Mouse (Mus musculus): ENCODE results near the gene Kif26a.

Gene Kif26a

DNA sequence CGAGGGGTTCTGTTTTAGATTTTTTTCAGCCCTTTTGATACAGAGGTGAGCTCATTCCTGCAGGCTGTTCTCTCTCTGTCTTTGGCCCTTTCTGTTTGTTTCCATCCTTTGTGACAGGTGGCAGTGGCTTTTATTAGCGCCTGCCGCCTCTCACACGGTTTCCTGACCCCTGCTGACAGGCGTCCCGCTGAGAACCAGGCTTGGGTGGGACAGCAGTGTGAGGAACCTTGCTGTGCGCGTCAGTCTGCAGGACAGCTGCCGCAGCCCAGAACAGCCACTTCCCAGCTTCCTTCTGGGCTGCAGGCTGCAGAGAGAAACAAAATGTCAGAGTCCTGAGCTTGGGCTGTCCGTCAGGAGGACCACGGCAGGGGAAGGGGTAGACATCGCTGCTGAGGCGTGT lies 49.0 kb downstream of the Kif26a start:
- in situ Hi-C loops (cut with MboI; ENCODE audit: low pct_unique_long_range_greater_than_20kb in 1 of 2, low sequenced_read_pairs in 2 of 2, unreplicated experiment in 1 of 2), result no loop called here

DNA sequence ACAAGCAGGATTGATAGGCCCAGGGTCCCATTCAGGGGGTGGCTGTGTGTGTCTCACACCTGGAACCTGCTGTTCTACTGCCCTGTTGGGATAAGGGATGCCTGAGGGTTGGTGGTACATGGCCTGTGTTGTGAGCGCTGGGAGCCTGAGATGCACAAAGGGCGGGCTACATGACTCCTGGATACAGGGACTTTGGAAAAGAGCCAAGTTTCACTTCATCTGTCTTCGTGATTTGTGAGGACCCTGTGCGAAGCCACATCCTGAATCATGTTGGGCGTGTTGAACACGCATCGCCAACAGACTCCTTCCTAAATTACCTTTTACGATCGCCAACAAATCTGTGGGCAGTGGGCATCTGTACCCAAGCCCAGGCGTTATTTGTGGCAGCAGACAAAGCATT lies 50.6 kb downstream of the Kif26a start:
- in situ Hi-C loops (cut with MboI; ENCODE audit: low pct_unique_long_range_greater_than_20kb in 1 of 2, low sequenced_read_pairs in 2 of 2, unreplicated experiment in 1 of 2), result no loop called here

DNA sequence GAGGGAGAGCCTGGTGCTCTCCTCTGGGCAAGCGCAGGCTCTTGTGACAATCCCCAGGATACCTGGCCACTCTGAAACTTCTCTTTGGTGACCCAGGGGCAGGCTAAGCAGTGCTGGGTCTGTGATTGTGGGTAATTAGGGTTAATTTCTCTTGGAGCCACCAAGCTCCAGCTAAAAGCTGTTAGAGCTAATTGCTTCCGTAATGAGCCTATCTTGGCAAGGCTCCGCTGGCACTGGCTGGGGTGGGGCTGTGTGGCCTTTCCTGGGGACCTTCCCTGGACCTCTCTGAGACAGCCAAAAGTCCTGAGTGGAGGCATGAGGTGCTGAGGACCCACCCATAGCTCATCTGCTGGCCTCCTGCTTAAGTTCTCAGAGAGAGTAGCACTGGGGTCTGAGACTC lies 53.4 kb downstream of the Kif26a start:
- in situ Hi-C loops (cut with MboI; ENCODE audit: low pct_unique_long_range_greater_than_20kb in 1 of 2, low sequenced_read_pairs in 2 of 2, unreplicated experiment in 1 of 2), result no loop called here

DNA sequence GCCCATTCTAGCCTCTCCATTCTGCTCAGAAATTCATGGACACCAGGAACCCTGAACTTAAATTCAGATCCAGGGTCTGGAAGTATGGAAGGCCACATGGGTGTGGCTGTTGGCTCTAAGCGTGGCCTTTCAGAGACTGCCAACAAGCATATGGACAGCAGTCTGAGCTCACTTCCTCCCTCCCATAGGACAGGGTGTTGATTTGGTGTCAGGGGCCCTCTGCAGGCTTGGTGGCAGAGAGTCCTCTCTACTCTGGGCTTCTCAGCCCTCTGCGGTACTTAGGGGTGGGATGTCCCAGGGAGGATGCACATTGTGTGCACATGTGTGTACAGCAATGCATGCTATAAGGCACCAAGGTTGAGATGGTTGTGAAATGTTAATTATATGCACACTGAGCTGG lies 54.0 kb downstream of the Kif26a start:
- in situ Hi-C loops (cut with MboI; ENCODE audit: low pct_unique_long_range_greater_than_20kb in 1 of 2, low sequenced_read_pairs in 2 of 2, unreplicated experiment in 1 of 2), result no loop called here

DNA sequence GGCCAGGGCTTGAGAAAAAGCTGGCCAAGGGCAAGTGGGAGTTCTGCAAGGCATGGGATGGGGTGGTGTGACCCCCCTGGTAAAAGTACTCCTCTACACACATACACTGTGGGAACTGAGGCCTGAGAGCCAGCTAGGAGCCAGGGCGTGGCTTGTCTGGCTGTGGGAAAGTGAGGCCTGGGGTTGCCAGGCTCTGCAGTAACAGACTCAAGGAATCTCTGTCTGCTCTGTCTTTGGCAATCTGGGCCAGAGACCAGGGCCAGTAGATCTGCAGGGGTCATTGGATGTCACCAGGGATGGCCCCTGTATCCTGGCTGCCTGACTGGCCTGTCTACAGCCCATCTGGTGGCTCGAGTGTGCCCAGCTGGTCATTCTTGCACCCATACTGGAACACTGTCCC lies 61.2 kb downstream of the Kif26a start:
- in situ Hi-C loops (cut with MboI; ENCODE audit: low pct_unique_long_range_greater_than_20kb in 1 of 2, low sequenced_read_pairs in 2 of 2, unreplicated experiment in 1 of 2), result no loop called here

DNA sequence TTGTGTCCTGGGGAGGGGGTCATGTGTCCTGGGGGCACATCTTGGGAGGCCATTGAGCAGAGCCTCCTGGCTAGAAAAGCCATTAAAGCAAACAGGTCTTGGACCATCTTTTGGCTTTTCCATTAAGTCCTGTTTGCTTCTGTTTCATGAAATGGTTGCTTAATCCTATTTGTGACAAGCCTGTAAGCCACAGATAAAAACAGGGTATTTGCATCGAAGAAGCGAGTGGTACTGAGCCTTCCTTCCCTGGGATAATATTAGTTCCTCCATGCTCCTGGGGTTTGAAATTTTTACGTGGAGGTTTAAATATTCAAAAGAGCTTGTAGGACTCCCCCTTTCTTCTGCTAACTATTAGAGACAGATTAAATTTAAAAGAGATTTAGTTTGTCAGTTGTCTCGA lies 61.7 kb downstream of the Kif26a start:
- in situ Hi-C loops (cut with MboI; ENCODE audit: low pct_unique_long_range_greater_than_20kb in 1 of 2, low sequenced_read_pairs in 2 of 2, unreplicated experiment in 1 of 2), result no loop called here

DNA sequence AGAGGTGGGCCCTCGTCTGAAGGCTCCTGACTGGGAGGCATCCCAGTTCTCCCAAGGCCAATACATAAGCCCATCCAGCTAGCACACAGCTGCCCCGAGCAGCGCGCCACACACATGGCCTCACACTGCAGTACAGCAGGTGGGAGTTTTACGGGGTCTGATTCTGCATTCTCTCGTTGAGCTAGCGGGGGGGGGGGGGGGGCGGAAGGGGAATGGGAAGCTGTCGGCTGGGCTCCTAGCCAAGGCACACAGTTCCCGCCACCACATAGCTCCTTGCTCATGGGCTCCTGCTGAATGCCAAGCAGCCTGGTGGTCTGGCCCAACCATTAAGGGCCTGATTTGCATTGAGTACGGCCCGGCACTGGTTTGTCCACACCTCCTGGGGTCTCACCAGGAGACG lies 64.6 kb downstream of the Kif26a start:
- in situ Hi-C loops (cut with MboI; ENCODE audit: low pct_unique_long_range_greater_than_20kb in 1 of 2, low sequenced_read_pairs in 2 of 2, unreplicated experiment in 1 of 2), result no loop called here

DNA sequence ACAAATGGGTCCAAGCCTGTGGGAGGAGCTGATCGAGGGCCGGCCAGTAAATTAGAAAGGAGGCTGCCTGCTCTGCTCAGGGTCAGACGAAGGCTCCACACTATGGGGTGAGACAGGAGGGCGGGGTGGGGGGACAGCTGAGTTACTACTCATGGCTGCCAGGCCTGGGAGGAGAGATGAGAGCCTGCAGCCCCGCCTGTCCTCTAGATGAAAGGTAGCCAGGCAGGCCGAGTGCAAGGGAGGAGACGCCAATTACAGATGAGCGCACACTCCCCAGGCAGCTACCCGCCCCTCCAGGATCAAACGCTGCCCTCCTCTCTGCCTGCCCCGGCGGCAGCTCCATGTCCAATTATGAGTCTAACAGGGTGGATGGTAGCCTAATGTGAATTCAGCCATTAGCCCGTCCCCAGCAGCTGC lies 68.4 kb downstream of the Kif26a start:
- in situ Hi-C loops (cut with MboI; ENCODE audit: low pct_unique_long_range_greater_than_20kb in 1 of 2, low sequenced_read_pairs in 2 of 2, unreplicated experiment in 1 of 2), result no loop called here

DNA sequence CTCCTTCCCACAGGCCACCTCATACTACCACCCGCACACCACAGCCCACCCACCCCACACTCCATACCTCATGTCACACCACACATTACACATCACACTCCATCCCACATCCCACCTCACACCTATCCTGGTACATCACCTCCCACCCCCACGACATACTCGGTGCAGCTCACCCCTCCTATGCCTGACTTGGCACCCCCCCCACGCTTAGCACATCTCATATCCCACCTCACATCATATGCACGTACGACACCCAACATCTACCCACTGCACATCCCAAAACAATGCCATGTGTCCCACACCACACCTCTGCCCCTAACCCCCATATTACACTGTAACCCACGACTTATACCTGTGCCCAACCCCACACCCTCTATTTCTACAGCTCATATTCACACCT lies 69.5 kb downstream of the Kif26a start:
- in situ Hi-C loops (cut with MboI; ENCODE audit: low pct_unique_long_range_greater_than_20kb in 1 of 2, low sequenced_read_pairs in 2 of 2, unreplicated experiment in 1 of 2), result no loop called here

DNA sequence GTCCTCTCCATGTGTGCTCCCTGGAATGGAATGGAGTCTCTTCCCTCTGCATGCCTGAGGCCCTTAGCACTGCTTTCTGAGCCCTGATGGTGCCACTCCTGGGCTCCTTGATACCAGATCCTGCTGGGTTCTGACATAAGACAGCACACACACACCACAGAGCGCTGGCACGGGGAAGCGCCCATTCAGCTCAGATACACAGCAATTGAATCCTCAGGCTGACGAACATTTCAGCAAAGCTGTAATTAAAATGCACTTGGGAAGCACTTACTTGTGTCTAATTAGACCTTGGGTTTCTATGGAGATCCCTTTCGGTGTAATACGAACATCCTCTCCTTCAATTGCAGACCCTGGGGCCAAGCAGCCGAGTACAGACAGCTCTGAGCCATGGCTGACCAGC lies 71.0 kb downstream of the Kif26a start:
- in situ Hi-C loops (cut with MboI; ENCODE audit: low pct_unique_long_range_greater_than_20kb in 1 of 2, low sequenced_read_pairs in 2 of 2, unreplicated experiment in 1 of 2), result no loop called here

DNA sequence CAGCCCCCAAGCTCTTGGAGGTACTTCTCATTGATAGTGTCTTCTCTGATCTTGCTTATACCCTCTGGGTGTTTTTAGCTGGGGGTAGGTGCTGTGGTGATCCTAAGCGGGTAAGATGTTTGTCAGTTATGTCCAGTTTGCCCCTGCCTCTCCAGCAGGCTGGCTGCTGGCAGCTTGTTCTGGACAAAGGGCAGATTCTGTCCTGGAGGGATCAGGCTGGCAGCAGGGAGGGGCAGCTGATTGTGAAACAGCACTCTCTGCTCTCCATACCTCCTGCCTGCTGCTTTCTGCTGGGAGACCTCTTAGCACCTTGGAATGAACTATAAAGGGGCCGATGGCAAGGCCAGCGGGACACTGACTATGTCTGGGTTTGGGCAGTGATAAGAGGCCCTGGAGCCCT lies 71.7 kb downstream of the Kif26a start:
- in situ Hi-C loops (cut with MboI; ENCODE audit: low pct_unique_long_range_greater_than_20kb in 1 of 2, low sequenced_read_pairs in 2 of 2, unreplicated experiment in 1 of 2), result no loop called here

DNA sequence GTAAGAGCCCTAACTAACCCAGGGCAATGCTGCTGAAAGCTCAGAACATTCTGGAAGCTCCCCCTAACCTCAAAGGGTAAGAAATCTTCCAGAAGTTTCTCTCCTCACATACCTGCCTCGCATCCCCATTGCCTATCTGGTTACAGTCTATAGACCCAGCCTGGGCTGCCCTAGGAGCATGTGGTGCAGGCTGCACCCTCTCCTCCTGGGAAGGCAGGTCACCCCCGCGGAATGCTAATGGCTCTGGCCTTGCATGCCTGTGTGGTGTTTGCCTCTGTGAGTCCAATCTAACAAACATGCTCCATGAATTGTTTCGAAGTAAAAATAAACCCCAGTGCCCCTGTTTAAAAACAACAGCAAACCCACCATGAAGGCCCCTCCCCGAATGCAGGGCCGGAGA lies 75.3 kb downstream of the Kif26a start:
- in situ Hi-C loops (cut with MboI; ENCODE audit: low pct_unique_long_range_greater_than_20kb in 1 of 2, low sequenced_read_pairs in 2 of 2, unreplicated experiment in 1 of 2), result no loop called here

DNA sequence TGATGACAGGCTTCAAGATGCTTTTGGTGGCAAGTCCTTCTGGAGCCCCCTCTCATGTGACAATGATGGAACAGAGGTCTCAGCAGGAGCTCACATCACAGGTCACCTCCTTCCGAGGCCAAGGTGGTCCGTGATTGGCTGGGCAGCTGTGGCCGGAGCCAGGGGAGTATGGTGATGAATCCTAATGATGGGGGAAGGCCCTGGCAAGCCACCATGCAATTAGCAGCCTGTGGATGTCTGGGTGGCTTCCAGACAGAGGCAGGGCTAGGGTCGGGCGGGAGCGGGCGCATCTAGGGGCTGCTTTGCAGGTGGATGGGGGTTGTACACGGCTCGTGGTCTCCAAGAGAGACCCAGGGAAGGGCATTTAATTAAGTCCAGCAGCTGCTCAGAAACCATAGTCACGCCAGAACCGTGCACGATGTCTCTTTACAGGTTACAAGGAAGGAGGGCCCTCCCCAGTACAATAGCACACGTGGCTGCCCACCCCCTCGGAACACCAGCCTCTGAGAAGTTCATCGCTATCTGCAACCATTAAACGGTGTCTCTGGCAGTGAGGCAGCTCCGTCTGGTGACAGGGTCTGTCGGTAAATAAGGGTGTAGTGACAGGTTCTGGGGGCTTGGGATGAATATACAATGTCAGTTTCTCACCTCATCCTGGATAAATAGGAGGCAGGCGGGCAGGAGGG lies 75.9 kb downstream of the Kif26a start:
- in situ Hi-C loops (cut with MboI; ENCODE audit: low pct_unique_long_range_greater_than_20kb in 1 of 2, low sequenced_read_pairs in 2 of 2, unreplicated experiment in 1 of 2), result no loop called here

DNA sequence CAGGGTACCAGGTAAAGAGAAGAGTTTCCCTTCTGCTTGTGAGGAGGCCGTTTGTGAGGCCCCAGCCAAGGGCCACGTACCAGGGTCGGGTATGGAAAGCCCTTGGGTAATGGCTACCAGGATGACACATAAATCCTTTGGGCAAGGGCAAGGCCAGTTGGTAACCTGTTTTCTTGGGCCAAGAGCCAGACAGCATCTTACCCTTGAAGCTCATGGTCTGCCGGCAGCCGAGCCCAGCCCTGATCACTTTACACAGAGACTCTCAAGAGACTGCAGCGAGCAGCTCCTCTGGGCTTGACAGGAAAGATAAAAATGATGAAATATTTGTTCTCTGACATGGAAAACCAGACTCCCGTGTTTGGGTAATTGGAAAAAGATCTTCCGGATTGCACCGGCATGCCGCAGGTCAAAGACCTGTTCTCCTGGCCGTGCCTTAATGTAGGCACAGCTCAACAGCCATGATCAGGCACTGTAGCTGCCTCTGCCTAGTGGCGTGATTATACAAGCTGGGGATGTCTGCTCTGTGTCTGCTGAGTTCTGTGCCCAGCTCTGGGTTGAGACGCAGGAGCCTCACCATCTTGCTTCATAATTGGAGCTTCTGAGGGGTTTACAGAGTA lies 77.8 kb downstream of the Kif26a start:
- in situ Hi-C loops (cut with MboI; ENCODE audit: low pct_unique_long_range_greater_than_20kb in 1 of 2, low sequenced_read_pairs in 2 of 2, unreplicated experiment in 1 of 2), result no loop called here

DNA sequence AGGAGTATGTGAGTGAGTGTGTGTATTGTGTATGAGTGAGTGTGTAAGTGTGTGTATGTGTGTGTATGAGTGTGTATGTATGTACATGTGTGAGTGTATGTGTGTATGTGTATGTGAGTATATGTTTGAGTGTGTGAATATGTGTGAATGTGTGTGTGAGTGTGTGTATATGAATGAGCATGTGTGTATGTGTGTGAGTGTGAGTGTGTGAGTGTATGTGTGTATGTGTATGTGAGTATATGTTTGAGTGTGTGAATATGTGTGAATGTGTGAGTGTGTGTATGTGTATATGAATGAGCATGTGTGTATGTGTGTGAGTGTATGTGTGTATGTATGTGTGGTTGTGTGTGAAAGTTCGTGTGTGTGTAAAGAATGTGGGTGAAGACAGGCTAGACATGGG lies 80.2 kb downstream of the Kif26a start:
- in situ Hi-C loops (cut with MboI; ENCODE audit: low pct_unique_long_range_greater_than_20kb in 1 of 2, low sequenced_read_pairs in 2 of 2, unreplicated experiment in 1 of 2), result no loop called here

DNA sequence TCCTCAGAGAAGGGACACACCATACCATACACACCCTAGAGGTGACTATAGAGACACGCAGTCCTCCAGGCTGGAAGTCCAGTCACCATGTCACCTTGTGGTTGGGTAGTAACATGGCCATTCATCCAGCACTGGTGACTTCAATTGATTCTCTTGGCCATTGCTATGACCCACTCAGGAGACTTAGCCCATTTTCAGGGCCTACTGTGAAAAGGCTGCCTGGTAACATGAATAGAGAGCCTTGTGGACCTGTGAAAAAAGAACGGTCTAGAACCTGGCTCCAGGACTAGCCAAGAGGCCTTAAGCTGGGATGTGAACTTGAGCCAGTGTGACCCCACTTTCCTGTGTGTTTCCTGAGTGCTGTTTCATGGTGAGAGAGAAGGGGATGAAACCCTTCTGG lies 80.6 kb downstream of the Kif26a start:
- in situ Hi-C loops (cut with MboI; ENCODE audit: low pct_unique_long_range_greater_than_20kb in 1 of 2, low sequenced_read_pairs in 2 of 2, unreplicated experiment in 1 of 2), result no loop called here

DNA sequence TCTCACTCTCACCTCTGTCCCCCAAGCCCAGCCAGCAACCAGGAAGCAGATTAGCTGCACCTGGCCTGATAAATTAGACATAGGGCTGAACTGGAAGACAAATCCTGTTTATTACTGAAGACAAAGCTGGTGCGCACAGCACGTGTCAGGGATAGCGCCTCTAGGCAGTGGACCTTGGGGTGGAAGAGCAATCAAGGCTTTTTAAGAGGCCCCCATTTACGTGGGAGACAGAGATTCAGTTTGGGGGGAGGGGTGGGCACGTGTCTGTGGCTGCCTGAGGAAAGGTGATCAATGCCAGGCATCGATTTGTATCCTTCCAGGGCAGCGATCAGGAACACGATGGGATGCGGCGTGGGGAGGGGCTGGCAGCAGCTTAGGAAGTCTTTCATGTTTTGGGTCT lies 83.1 kb downstream of the Kif26a start:
- in situ Hi-C loops (cut with MboI; ENCODE audit: low pct_unique_long_range_greater_than_20kb in 1 of 2, low sequenced_read_pairs in 2 of 2, unreplicated experiment in 1 of 2), result no loop called here

DNA sequence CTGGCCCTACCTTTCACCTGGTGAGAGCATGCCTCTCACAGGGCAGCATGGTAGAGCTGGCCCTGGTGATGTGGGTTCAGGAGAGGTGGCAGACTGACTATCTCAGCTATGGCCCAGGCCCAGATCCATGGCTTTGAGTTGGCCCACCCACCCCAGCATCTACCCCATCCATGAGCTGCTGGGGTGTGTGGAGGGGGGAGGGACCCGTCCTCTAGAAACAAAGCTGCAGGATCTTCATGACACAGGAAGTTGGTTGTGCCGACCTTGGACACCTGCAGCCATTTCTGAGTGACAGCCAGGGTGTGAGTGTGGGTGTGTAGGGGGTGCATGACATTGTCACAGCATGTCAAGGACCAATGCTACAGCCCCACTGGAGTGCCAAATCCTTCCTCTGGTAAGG lies 84.2 kb downstream of the Kif26a start:
- in situ Hi-C loops (cut with MboI; ENCODE audit: low pct_unique_long_range_greater_than_20kb in 1 of 2, low sequenced_read_pairs in 2 of 2, unreplicated experiment in 1 of 2), result no loop called here

All from mouse embryonic stem cell (cell line).